Mouse (Mus musculus) forebrain, embryonic 12.5 days (tissue): ENCODE measurements around the gene Vmn2r50. TPM values are rescaled to one million over a fixed set of nuclear protein-coding genes. Genes with fewer than 3 reads are reported as not detected.
"Not testable (repeated sequence)": the region's sequence is repeated elsewhere in the genome, so short reads cannot be mapped to it uniquely, and the experiment has no call there.

ENCODE experiments used
- ATAC-seq: fragments of 200-750 bp; cut with Nextera tagmentation; 2 replicates; pipeline ENCODE4 v1.8.0; 2017; ENCODE audit warnings: moderate TSS enrichment; ENCODE audit not compliant: low FRiP score
- H3K27ac ChIP-seq: fragments of 300-500 bp; sonication (generic); 2 replicates; pipeline ENCODE4 v1.5.1; 2016; ENCODE audit warnings: mild to moderate bottlenecking
- H3K27me3 ChIP-seq: fragments of 300-500 bp; sonication (generic); 2 replicates; pipeline ENCODE4 v1.6.1; 2016; ENCODE audit warnings: mild to moderate bottlenecking
- H3K36me3 ChIP-seq: fragments of 300-500 bp; sonication (generic); replicated peaks from 2 replicates; pipeline ENCODE4 v1.6.1; 2016; ENCODE audit warnings: mild to moderate bottlenecking
- H3K4me1 ChIP-seq: fragments of 300-500 bp; sonication (generic); 2 replicates; pipeline ENCODE4 v1.6.1; 2016
- H3K4me2 ChIP-seq: fragments of 300-500 bp; sonication (generic); 2 replicates; pipeline ENCODE4 v1.6.1; 2016; ENCODE audit warnings: mild to moderate bottlenecking, moderate library complexity
- H3K4me3 ChIP-seq: fragments of 300-500 bp; sonication (generic); replicated peaks from 2 replicates; pipeline ENCODE4 v1.5.1; 2016; ENCODE audit warnings: mild to moderate bottlenecking
- H3K9ac ChIP-seq: fragments of 300-500 bp; sonication (generic); 2 replicates; pipeline ENCODE4 v1.6.1; 2016; ENCODE audit warnings: mild to moderate bottlenecking
- H3K9me3 ChIP-seq: fragments of 300-500 bp; sonication (generic); 2 replicates; pipeline ENCODE4 v1.6.1; 2016
- WGBS: fragments of 180-500 bp; shearing (Covaris S2); methylation state at CpG from one replicate; pipeline ENCODE4 v1.1.7; 2016; 5-methylcytosine and 5-hydroxymethylcytosine counted together
- polyA plus RNA-seq: library from polyadenylated mRNA; unstranded; fragments of >200 nt; fragmentation: Nextera tagmentation; extraction: Ambion mirVana; gene quantifications from 2 replicates; pipeline ENCODE4 v1.2.1, GENCODE M21; 2016

Vmn2r50 gene
- polyA plus RNA-seq: not detected in 2 replicates

DNA sequence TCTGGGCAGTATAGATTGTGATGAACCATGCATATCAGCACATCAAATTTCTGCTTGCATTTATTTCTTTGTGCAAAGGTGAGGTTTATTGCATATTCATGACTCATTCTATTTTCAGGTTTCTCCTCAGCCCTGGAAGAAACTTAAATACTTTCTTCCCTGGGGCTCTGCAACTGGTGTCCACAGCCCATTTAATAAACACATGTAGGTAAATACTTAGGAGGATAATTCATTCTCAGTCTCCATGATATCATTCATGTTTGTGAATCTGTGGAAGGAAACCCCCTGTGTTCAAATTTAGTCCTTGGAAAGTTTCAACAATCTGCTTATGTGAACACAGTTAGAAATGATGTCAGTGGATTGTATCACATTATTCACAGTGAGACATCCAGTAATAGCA is at the start of gene Vmn2r50:
Gene Vmn2r50 (minus strand): TSS at position 101 of the 400 bp plus-strand sequence.
- not testable (repeated sequence) for ATAC-seq, H3K4me2 ChIP-seq, H3K4me1 ChIP-seq, H3K9ac ChIP-seq, H3K9me3 ChIP-seq, H3K27me3 ChIP-seq, H3K36me3 ChIP-seq, H3K4me3 ChIP-seq, H3K27ac ChIP-seq

DNA sequence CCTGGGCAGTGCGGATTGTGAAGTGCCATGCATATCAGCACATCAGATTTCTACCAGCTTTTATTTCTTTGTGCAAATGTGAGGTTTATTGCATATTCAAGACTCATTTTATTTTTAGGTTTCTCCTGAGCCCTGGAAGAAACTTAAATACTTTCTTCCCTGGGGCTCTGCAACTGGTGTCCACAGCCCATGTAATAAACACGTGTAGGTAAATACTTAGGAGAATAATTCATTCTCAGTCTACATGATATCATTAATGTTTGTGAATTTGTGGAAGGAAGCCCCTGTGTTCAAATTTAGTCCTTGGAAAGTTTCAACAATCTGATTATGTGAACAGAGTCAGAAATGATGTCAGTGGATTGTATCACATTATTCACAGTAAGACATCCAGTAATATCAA is 60.9 kb downstream of the Vmn2r50 start, which contains the start of gene Vmn2r49:
Gene Vmn2r49 (minus strand): TSS at position 101 of the 400 bp plus-strand sequence.
- 67% methylated on average over 1 of the region's 2 CpGs for WGBS
- not testable (repeated sequence) for H3K27ac ChIP-seq, ATAC-seq, H3K9me3 ChIP-seq, H3K36me3 ChIP-seq, H3K4me3 ChIP-seq, H3K4me2 ChIP-seq, H3K4me1 ChIP-seq, H3K9ac ChIP-seq, H3K27me3 ChIP-seq

Other genes with a start within 250 kb of the Vmn2r50 start
- gene Vmn2r47, start 212.0 kb downstream of the Vmn2r50 start, polyA plus RNA-seq: not detected in 2 replicates
- gene Vmn2r48, start 99.7 kb downstream of the Vmn2r50 start, polyA plus RNA-seq: not detected in 2 replicates
- not detected in 2 replicates for gene Vmn2r49, start 61.0 kb downstream of the Vmn2r50 start, polyA plus RNA-seq
- not detected in 2 replicates for gene Vmn2r51, start 52.4 kb upstream of the Vmn2r50 start, polyA plus RNA-seq
- gene Vmn2r52, start 123.3 kb upstream of the Vmn2r50 start, polyA plus RNA-seq: not detected in 2 replicates
- not detected in 2 replicates for gene Vmn1r66, start 224.7 kb upstream of the Vmn2r50 start, polyA plus RNA-seq